Mouse (Mus musculus): Measurements from ENCODE around the gene Gm10188.

The Gm10188 gene

GRCm38 (mm10) chr1:132226297-132227080 is 3.1 kb downstream of the Gm10188 start:
- no peak for DNase-seq (ENCODE audit: low spot score)

DNA sequence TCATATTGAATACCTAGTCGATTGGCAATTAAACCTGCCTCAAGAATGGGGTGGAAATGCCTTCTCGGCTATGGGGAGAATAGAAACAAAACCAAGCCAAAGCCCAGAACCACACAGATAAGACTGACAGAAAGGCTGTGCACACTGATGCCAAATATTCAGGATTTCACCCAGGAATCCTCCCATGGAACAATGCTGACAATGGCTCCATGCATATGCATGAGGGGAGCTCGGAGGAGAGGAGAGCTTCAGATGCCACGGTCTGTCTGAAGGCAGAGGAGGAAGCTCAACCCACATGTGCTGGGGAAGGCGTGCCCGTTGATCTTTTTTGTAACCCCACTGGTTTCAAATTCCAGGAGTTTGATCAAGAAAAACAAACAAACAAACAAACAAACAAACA is 7.4 kb downstream of the Gm10188 start:
- no peak for DNase-seq (ENCODE audit: low spot score)

DNA sequence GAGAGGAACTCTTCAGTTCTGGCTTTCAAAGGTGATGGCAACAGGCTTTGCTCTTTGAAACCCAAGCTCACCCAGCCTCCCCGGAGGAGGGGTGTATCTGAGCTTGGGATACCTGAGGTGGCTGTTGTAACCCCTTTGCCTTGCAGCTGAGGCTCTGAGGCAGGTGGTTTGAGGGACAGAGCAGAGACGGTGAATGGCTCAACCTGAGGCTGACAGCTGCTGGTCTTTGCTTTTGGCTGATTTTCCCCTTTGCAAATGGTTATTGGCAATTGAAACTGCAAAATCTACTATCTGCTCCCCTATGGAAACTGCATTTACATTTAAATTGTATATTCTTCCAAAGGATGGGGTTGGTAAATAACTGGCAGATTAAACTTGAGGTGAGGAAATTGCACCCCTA is 7.9 kb downstream of the Gm10188 start:
- DNase-seq (ENCODE audit: low spot score) = no peak

DNA sequence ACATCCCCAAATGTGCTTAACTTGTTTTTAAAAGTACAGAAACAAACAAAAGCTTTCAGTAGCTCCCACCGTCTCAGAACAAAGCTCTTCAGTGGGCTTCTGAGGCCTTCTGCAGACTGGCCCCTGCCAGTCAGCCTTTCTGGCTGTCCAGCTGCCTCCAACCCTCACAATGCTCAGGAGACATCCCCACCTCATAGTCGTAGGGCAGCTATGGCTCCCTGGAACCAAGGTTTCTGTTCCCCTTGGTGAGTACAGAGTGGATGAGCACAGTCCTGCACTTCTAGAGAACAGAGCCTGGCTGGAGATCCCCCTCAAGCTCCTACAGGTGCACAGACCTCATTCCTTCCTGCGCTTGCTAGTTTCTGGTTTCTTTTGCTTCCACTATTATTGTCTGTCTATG is 13.3 kb downstream of the Gm10188 start:
- DNase-seq (ENCODE audit: low spot score) = no peak

- no peak for DNase-seq (ENCODE audit: low spot score)
These were observed 16.5 kb downstream of the Gm10188 start for GRCm38 (mm10) chr1:132213076-132213475.

GRCm38 (mm10) chr1:132212218-132212617 is 17.3 kb downstream of the Gm10188 start:
- DNase-seq (ENCODE audit: low spot score) = no peak

- no peak for DNase-seq (ENCODE audit: low spot score)
These were observed 17.9 kb downstream of the Gm10188 start for GRCm38 (mm10) chr1:132211672-132212071.

DNA sequence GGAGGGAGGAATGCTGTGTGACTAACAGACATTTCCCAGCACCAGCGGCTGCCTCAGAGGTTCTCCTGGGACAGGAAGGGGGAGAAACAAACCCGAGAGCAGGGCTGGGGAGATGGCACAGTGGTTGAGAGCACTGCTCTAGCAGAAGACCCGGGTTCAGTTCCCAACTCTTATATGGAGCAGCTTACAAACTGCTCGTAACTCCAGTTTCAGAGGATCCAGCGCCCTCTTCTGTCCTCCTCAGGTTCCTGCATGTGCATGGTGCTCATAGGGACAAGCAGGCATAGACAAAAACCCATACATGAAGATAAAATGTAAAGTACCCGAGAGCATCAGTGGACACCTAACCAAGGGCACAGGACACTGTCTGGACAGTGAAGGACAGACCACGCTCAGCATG is 18.6 kb downstream of the Gm10188 start:
- DNase-seq (ENCODE audit: low spot score) = peak; percentile 13

GRCm38 (mm10) chr1:132209400-132209799 is 20.2 kb downstream of the Gm10188 start:
- DNase-seq (ENCODE audit: low spot score) = no peak

DNA sequence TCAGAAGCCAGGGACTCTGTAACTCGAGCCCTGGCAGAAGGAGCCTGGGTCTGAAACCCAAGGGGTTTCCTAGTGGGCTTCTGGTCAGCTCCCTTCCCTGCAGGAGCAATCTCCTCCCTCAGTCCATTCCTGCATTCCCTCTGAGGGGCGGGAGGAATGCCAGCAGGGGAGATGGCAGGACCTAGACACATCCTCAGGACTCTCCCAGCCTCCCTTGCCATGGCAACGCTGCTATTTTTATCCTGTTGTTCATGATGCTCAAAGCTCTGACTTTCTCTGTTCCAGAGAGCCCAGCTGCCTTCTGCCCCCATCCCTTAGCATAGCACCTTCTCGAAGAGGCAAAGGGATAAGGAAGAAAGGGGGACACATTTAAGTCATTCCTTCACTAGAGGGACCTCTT is 21.4 kb downstream of the Gm10188 start:
- DNase-seq (ENCODE audit: low spot score) = no peak

DNA sequence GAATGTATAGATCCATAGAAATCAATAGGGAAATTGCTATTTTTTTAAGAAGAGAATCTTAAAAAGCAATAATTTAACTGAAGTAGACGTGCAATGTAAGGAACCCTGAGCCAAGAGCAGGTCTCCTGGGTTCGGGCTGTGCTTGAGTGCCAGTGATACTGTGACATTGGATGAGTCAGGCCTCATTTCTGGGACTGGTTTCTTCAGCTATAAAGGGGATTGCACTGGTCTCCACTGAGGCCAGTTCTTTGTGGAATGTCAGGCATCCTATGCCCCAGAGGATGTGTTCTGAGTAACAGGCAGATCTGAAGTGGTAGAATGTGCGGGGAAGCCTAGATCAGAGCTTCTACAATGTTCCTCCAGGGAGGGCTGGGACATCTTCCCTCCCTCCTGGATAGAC is 22.7 kb downstream of the Gm10188 start:
- no peak for DNase-seq (ENCODE audit: low spot score)

DNA sequence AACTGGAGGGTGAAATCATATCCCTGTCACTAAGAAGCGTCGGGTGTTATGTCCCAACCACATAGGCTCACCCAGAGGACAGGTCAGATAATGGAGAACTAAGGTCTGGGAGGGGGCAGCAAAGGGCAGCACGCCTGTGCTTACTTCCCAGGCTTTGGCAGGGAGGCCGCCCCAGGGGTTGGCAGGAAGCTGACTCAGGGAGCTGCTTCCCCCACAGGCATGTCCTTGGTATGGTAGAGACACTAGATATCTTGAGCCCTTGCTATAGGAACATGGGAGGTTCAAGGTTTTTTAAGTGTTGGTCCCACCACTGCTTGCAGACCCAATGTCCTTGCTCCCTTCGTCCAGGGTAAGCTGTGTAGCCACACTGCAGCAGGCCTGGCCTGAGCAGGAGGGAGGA is 23.6 kb downstream of the Gm10188 start:
- no peak for DNase-seq (ENCODE audit: low spot score)

GRCm38 (mm10) chr1:132202771-132203170 is 26.8 kb downstream of the Gm10188 start:
- DNase-seq (ENCODE audit: low spot score) = no peak

DNA sequence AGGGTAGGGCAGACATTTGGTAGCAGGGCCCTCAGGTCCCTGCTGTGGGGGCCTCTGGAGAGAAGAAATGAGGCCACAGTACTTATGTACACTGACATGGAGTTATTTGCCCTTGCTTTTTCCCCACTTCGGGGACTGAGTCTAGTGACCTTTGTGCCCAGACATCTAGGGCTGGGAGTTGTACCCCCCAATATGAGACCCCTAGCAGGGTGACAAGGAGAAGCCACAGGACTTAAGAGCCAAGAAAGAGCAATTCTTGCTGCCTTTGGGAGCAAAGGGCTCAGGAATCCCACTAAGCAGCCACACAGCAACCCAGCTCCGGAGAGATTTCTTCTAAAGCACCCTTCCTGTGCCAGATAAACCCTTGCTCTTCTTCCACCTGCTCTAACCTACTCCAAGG is 27.6 kb downstream of the Gm10188 start:
- no peak for DNase-seq (ENCODE audit: low spot score)

DNA sequence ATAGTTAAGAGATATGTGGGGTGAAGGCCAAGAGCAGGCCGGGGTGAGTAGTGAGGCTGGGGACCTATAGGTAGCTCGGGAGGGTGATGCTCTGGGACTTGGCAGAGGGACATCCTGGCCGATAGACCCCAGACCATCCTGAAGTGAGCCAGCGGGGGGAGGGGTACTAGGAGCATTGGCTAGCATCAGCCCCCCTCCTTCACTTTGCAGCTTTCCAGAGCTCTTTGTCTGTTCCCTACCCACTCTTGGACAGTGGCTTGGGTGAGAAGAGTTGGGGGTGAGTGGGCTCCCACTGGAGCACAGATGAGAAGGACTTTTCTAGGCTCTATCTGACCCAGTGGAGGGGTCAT is 28.1 kb downstream of the Gm10188 start:
- no peak for DNase-seq (ENCODE audit: low spot score)

GRCm38 (mm10) chr1:132200562-132201510 is 28.7 kb downstream of the Gm10188 start:
- DNase-seq (ENCODE audit: low spot score) = peak; percentile 66

DNA sequence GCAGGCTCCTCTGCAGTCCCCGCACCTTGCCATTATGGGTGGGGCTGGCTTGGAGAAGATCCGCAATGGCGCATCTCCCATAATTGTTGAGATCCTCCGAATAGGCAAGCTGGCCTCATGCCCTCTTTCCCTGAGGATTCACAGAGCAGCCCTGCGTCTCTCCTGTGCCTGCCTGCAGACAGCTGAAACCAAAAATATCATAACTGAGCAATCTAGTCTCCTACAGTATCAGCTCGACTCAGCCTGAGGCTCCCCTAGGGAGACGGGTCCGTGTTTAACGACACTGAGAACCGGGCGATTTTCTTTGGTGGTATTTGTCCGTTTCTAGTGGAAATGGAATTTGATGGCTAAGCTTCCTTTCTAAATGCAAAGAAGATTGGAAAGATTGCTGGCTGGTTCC is 29.6 kb downstream of the Gm10188 start:
- no peak for DNase-seq (ENCODE audit: low spot score)

GRCm38 (mm10) chr1:132199244-132199643 is 30.3 kb downstream of the Gm10188 start:
- DNase-seq (ENCODE audit: low spot score) = peak; percentile 14

GRCm38 (mm10) chr1:132198401-132199071 is 31.0 kb downstream of the Gm10188 start:
- no peak for DNase-seq (ENCODE audit: low spot score)

- DNase-seq (ENCODE audit: low spot score) = no peak
These were observed 31.9 kb downstream of the Gm10188 start for GRCm38 (mm10) chr1:132197666-132198065.

GRCm38 (mm10) chr1:132196337-132196736 is 33.2 kb downstream of the Gm10188 start:
- no peak for DNase-seq (ENCODE audit: low spot score)

- no peak for DNase-seq (ENCODE audit: low spot score)
These were observed 33.9 kb downstream of the Gm10188 start for GRCm38 (mm10) chr1:132195681-132196080.

DNA sequence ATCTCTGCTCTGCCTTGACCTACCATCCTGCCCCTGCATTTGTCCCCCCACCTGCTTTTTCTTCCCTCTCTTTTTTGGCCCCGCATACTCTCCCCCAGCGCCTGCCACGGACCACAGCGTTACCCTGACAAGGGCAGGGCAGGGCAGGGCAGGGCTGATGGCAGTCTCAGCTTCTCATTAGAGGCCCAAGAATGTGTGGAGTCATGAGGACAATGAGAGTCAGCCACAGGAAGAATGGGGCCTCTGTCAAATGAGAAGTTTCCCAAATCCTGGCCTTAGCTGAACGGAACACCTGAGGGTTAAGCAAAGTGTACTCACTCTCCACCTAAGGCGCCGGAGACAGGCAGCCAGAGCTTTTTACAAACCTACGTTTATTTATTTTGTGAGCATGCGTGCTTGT is 34.5 kb downstream of the Gm10188 start:
- no peak for DNase-seq (ENCODE audit: low spot score)
